Mouse (Mus musculus) bone marrow, adult 2 months (tissue): ENCODE measurements around the gene Rprml.

Experiments
- CTCF ChIP-seq: fragments of 200-500 bp; IDR thresholded peaks from 2 replicates; pipeline ENCODE4 v1.5.1; 2011; ENCODE audit warnings: low read length, control low read depth; ENCODE audit not compliant: control insufficient read depth, insufficient read depth
- POLR2A ChIP-seq: fragments of 200-500 bp; IDR thresholded peaks from 2 replicates; pipeline ENCODE4 v1.6.1; 2011; ENCODE audit warnings: low read depth, mild to moderate bottlenecking, control low read depth, low read length, borderline replicate concordance; ENCODE audit not compliant: control insufficient read depth

DNA sequence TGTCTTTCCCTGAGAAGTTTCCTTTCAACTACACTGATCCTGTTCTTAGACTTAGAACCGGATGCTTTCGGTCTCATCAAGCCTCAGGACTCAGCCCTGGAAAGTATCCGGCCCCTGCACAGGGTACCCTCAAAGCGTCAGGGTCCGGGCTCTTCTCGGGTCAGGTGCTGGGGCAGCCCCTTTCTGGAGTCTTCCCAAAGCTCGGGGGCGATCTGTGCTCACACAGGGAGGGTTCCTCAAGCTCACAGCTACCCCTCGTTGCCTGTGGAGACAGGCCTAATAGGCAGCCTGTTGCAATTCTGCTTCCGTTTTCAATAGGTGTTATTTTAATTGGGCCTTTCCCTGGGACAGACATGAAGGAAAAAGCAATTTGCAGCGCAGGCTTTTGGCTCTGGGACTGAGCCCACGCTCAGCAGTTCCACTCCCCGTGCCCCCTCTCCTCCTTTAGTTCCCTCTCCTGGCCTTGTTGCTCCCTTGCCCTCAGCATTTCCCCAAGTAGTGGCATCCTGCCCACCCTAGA is 17.6 kb downstream of the Rprml start:
- no peak for TF ChIP-seq CTCF
- TF ChIP-seq POLR2A, result no peak
